Mouse (Mus musculus) Patski (cell line): ENCODE measurements around the gene Lrrc75b. TPM values are rescaled to one million over a fixed set of nuclear protein-coding genes. Genes with fewer than 3 reads are reported as not detected.
"Not testable (repeated sequence)": the region's sequence is repeated elsewhere in the genome, so short reads cannot be mapped to it uniquely, and the experiment has no call there.

ENCODE experiments used
- ATAC-seq: fragments of 100-300 bp; one replicate; pipeline ENCODE4 v1.8.0; 2021
- CTCF ChIA-PET: fragments of 350-600 bp; sonication (Branson Sonifier 250); formaldehyde crosslinking; loops from one replicate; lab custom pipeline; 2022; ENCODE audit warnings: inconsistent platforms; lab: Charles Lee
- POLR2A ChIA-PET: fragments of 350-600 bp; sonication (Branson Sonifier 250); formaldehyde crosslinking; loops from one replicate; lab custom pipeline; 2022; ENCODE audit warnings: antibody characterized with exemption, inconsistent platforms; lab: Charles Lee
- DNase-seq: peaks from one replicate; pipeline ENCODE4 v3.0.0-alpha.2; 2011; ENCODE audit warnings: low read depth, low spot score
- H3K27me3 ChIP-seq: fragments of 371-371 bp; one replicate; pipeline ENCODE4 v1.5.1; 2021
- CTCF ChIP-seq: fragments of 100-300 bp; IDR thresholded peaks from one replicate; pipeline ENCODE4 v1.5.1; 2021
- in situ Hi-C: fragments of 300-500 bp; cut with MboI; formaldehyde crosslinking; loops from 3 replicates; pipeline ENCODE4 v1.11.1; 2018; ENCODE audit warnings: low pct_unique_long_range_greater_than_20kb, mixed read lengths
- polyA plus RNA-seq: library from polyadenylated mRNA; unstranded; gene quantifications from one replicate; pipeline ENCODE4 v1.2.3, GENCODE M21; 2021

Gene Lrrc75b
- polyA plus RNA-seq, 1 experiment from 2014 or later: 2.0 TPM

DNA sequence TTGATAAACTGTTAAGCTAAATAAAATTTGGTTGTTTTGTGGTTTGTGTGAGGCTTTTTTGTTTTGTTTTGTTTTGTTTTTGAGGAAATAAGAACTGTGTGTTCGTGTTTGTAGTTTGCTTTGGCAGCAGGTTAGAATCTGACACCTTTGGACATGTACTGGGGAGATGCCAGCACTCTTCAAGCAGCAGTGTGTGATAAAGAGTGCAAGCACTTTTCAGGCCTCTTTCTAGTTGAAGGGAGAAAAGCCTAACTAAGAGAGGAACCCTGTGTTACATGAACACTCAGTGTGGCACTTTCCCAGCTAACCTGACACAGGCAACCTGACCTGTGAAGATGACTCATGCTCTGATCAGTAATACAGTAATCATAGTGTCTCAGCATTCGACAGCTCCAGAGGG, 24.7 kb downstream of the Lrrc75b start:
- DNase-seq: no peak
- in situ Hi-C loops: no loop called here
- ChIA-PET CTCF (interaction anchor here (2.3 kb wide), 1 partner anchor 13 kb away, joined by 4 read pairs; no protein-coding TSS in a partner anchor), POLR2A (no interaction called here)
- H3K27me3 ChIP-seq: no peaks in the 10 kb centered on the region
- no peak for ATAC-seq
- no peak for TF ChIP-seq CTCF

DNA sequence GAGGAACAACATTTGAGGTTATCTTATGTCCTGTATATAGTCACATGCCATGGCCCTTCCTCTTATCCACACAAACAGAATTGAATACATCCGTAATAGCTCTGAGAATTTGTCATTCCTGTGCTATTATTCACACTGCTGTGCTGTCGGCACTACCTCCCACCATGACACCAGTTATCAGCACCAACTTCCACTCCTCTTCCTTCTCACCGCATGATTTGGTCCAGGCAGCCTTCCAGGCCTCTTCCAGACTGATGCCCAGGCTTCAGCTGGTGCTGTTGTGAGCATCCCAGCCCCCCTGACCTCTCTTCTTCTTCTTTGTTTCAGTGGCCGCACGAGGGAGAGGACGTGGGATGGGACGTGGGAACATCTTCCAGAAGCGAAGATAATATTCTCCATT, 25.2 kb downstream of the Lrrc75b start:
- in situ Hi-C loops: no loop called here
- no peak for TF ChIP-seq CTCF
- ChIA-PET CTCF (interaction anchor here (2.3 kb wide), 1 partner anchor 13 kb away, joined by 4 read pairs; no protein-coding TSS in a partner anchor), POLR2A (no interaction called here)
- DNase-seq: no peak
- H3K27me3 ChIP-seq: no peaks in the 10 kb centered on the region
- no peak for ATAC-seq

DNA sequence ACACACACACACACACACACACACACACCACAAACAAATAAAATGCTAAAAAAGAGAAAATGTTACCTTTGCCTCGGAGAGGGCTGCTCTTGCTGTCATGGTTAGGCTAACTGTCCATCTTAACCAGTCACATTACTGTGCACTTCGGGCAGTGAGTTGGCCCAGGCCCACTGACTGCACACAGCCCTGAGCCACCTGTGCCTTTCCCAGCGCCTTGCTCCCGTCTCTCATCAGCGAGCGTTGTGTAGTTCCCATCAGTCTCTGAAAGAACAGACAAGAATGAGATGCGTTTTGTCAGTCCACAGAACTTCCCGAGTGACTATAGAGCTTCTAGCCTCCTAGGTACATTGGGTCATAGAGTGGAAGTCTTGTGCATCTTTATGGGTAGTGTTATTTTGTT, 25.9 kb downstream of the Lrrc75b start:
- no peak for TF ChIP-seq CTCF
- ATAC-seq: no peak

DNA sequence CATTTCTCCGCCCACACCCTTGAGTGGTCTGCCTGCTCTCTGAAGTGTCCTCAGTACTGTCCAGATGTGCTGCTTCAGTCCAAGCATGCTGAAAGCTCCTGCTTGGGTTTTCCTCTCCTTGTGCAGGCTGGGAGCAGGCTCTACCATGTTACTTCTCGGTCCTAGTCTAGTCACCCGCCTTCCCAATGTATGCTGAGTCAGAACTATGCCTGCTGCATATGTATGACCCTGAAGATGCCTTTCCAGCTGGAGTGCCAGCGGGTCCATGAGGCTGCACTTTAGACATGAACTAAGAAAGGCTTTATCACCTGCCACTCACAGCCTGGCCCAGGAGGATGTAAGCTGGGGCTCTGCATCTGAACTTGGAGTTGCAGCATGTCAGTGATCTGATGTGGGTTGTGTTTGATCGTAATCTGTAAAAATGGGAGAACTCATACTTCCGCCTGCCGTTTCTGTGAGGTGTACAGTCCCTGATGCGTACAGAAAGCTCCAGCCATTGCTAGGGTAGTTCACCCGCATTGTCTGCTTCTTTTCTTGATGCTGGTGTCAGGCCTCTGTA, 28.5 kb downstream of the Lrrc75b start:
- H3K27me3 ChIP-seq: no peaks in the 10 kb centered on the region
- DNase-seq: no peak
- ATAC-seq: no peak
- POLR2A ChIA-PET: no interaction called here
- CTCF ChIA-PET: no interaction called here
- in situ Hi-C loops: no loop called here
- TF ChIP-seq CTCF: no peak

More for the DNA sequence above, 25.9 kb downstream of the Lrrc75b start:
- no peaks in the 10 kb centered on the region for H3K27me3 ChIP-seq
- no peak for DNase-seq
- POLR2A ChIA-PET: no interaction called here
- CTCF ChIA-PET: interaction anchor here (2.3 kb wide), 1 partner anchor 14 kb away, joined by 4 read pairs; no protein-coding TSS in a partner anchor
- in situ Hi-C loops: no loop called here

DNA sequence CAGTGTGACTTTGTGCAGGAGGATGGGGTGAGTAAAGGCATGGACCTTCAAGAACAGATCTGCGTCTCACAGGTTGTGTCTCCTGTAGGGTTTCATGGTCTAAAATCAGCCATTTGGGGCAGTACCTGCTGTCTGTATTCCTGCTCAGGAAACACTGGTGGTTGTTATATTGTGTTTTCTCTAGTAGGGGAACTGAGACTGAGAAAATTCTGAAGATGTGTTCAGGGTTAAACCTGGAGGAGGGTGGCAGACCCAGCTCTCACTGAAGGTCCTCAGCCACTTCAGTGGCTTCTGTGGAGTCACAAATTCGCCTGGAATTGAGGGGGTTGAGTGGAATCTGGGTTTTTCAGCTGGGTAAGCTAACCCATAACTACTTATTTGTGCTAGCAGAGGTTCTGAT, 29.8 kb downstream of the Lrrc75b start:
- DNase-seq: no peak
- CTCF ChIA-PET: no interaction called here
- no peak for ATAC-seq
- TF ChIP-seq CTCF: no peak
- in situ Hi-C loops: no loop called here
- no peaks in the 10 kb centered on the region for H3K27me3 ChIP-seq
- POLR2A ChIA-PET: no interaction called here

DNA sequence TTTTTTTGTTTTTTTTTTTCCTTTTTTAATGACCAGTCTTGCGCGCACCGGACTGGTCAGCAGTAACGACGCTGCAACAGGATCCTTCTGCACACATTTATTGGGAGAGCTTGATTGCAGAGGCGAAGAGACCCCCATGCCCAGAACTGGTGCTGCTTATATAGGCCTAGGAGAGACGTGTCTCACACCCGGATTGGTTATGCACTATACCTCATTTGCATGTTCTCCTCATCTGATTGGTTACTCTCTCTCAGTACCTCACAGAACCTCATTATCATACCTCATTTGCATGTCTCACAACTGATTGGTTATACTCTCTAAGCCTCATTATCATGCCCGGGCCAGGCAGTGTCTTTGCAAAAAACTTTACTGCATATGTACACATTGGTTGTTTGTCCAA, 34.7 kb downstream of the Lrrc75b start:
- CTCF ChIA-PET: interaction anchor here (1.6 kb wide), 1 partner anchor 16 kb away, joined by 6 read pairs; no protein-coding TSS in a partner anchor
- H3K27me3 ChIP-seq, POLR2A ChIA-PET, in situ Hi-C loops, ATAC-seq, DNase-seq: not testable (repeated sequence)

DNA sequence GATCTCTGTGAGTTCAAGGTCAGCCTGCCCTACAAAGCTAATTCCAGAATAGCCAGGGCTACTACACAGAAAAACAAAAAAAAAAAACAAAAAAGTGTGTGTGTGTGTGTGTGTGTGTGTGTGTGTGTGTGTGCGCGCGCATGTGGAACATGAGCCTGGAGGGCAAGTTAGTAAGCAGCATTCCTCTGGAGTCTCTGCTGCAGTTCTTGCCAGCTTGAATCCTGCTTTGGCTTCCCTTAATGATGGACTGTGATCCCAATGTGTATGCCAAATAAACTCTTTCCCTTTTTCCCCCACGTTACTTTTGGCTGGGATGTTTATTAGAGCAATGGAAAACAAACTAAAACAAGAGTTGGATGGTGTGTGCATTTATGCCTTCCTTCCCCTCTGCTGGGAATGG, 38.5 kb downstream of the Lrrc75b start:
- ATAC-seq (no peak), DNase-seq (no peak)
- H3K27me3 ChIP-seq: no peaks in the 10 kb centered on the region
- no peak for TF ChIP-seq CTCF
- in situ Hi-C loops: no loop called here
- ChIA-PET POLR2A (interaction anchor here (0.6 to 0.9 kb wide), 2 partner anchors 27 to 396 kb away, joined by 3 to 5 read pairs; no protein-coding TSS in a partner anchor), CTCF (no interaction called here)

DNA sequence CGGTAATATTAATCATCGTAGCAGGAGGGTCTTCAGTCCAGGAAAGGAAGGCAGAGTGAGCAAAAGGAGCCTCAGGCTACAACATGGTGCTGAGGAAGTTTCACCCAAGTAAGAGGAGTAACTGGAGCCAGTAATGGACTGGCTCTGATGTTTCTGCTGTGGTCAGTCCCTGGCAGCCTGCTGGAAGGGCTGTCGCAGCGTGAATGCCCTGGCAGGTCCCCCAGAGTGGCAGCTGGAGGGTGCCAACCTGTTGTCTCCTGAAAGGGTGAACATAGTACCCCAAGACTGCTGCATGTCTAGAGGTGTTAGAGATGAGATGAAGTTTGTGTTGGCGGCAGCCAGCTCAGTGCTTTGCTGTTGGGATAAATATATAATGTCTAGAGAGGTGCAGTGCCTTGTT, 39.5 kb downstream of the Lrrc75b start:
- POLR2A ChIA-PET: no interaction called here
- CTCF ChIA-PET: no interaction called here
- no peaks in the 10 kb centered on the region for H3K27me3 ChIP-seq
- DNase-seq (no peak), ATAC-seq (no peak)
- in situ Hi-C loops: no loop called here
- no peak for TF ChIP-seq CTCF

DNA sequence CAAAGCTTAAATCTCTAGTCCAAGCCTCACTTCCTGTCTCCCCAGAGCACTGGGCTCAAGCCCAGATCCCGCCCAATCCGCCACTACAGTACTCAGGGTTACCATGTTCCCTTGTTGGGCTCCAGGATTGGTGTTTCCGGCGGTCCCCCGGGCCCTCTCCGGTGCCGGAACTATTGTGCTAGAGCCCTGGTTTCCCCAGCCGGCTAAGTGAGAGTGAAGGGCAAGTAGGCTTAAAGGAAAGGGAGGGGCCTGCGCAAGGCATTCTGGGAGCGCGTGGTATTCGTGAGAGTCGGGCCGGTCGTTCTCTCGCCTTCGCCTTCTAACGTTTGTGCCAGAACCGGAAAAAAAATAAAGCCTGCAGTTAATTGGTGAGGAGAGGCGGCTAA, 42.4 kb downstream of the Lrrc75b start, which contains the start of gene Gucd1:
Gucd1 (minus strand) TSS at position 215 of the 386 bp plus-strand sequence.
- ATAC-seq: peak; percentile 63
- in situ Hi-C loops: no loop called here
- CTCF ChIA-PET: interaction anchor here (0.9 kb wide), 1 partner anchor 43 kb away, joined by 3 read pairs; the partner anchor contains the start of gene Lrrc75b
- no peaks in the 10 kb centered on the region for H3K27me3 ChIP-seq
- POLR2A ChIA-PET: interaction anchor here (0.6 to 1.3 kb wide), 4 partner anchors 9 to 20 kb away, joined by 3 to 4 read pairs (median 3); no protein-coding TSS in a partner anchor
- DNase-seq: peak; percentile 77
- TF ChIP-seq CTCF: no peak

DNA sequence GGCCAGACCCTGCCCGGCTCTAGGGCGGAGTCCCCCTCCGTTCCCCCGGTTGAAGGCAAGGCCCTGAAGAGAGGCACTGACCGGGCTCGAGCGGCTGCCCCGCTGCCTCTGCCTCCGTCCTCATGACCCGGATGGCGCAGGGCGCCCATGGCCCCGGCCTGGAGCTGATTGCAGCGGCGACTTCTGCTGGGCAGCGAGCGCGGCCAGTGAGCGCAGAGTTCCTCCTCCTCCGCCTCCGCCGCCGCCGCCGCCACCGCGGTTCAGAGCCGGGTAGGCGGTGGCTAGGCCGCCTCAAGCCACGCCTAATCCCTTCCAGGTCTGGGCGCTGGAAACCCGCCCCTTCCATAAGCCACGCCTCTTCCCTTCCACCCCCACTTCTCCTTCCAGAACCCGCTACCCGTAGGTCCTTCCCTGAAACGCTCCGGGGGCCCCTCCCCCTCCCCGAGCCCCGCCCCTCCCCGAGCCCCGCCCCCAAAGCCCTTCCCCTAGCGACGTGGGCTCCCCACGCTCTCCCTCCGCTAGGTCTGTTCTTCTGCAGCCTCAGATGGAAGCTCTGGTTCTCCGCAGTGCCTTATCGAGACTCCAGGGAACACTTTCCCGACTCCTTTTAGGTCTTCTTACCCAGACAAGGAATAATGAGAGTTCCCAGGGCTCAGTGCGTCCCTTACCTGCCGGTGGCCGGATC, 42.9 kb downstream of the Lrrc75b start, which contains the start of gene Snrpd3:
Snrpd3 (plus strand) TSS at position 479 of the 685 bp plus-strand sequence.
- POLR2A ChIA-PET: interaction anchor here (0.6 to 1.3 kb wide), 4 partner anchors 10 to 21 kb away, joined by 3 to 4 read pairs (median 3); no protein-coding TSS in a partner anchor
- in situ Hi-C loops: no loop called here

DNA sequence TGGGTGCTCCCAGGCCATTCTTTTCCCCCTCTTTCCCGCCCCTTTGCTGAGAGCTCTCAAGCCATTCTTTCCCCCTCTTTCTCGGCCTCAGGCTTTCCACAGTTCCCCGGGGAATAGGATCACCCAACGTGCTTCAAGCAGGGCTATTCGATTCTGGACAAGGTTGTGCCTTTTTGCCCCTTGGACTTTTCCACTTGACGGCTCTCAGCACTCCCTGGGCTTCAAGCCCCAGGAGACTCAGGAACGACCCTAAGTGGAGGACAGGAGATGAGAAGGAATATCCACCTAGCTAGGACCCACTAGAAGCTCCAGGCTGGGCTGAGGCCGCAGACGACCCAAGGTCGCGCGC, 43.4 kb downstream of the Lrrc75b start:
- POLR2A ChIA-PET: interaction anchor here (0.7 kb wide), 1 partner anchor 32 kb away, joined by 3 read pairs; no protein-coding TSS in a partner anchor
- CTCF ChIA-PET: interaction anchor here (0.9 kb wide), 1 partner anchor 44 kb away, joined by 3 read pairs; the partner anchor contains the start of gene Lrrc75b
- no peak for TF ChIP-seq CTCF
- DNase-seq: no peak
- ATAC-seq: no peak
- no peaks in the 10 kb centered on the region for H3K27me3 ChIP-seq
- in situ Hi-C loops: no loop called here

More for the DNA sequence above, 42.9 kb downstream of the Lrrc75b start, which contains the start of gene Snrpd3:
- CTCF ChIA-PET: interaction anchor here (0.9 kb wide), 1 partner anchor 43 kb away, joined by 3 read pairs; the partner anchor contains the start of gene Lrrc75b
- peak; percentile 64 for DNase-seq
- no peaks in the 10 kb centered on the region for H3K27me3 ChIP-seq
- peak; percentile 96 for ATAC-seq
- no peak for TF ChIP-seq CTCF
